Mouse (Mus musculus): Measurements from ENCODE around the gene Ttc30a1.

DNA sequence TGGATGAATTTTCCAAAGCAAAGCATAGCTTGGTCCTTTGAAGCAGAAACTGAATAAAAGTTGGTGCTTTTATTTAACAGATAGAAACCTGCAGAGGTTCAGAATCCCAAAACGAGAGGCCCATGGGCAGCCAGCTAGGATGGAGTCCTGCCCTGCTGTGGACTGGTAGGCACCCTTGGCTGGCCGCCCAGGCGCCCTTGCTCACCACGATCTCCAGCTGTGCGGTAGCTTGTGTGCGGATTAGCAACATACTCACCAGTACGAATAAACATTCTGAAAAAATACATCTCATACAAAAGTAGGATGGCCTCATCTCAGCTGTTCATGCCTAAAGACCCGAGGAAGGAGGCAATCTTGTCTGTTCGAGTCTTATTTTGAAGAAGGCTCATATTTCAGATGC lies 6.0 kb upstream of the Ttc30a1 start:
- TF ChIP-seq CTCF (IDR thresholded peaks at IDR 0.05; ENCODE audit: low read depth, low read length): no peak
- TF ChIP-seq POLR2A (IDR thresholded peaks at IDR 0.05; ENCODE audit: borderline replicate concordance, low read depth, low read length): no peak

Measured in bone marrow macrophage, adult 2 months (primary cell).